Mouse (Mus musculus) midbrain, embryonic 10.5 days (tissue): ENCODE measurements around the gene Slirp. TPM values are rescaled to one million over a fixed set of nuclear protein-coding genes. Genes with fewer than 3 reads are reported as not detected.
A peak's percentile ranks its signal among the peaks of the same experiment; 100 is the strongest.

ENCODE experiments used
- DNase-seq: peaks from one replicate; pipeline ENCODE4 v3.0.0-alpha.2; 2017; ENCODE audit warnings: low spot score
- H3K27ac ChIP-seq: fragments of 300-500 bp; sonication (generic); replicated peaks from 2 replicates; pipeline ENCODE4 v1.5.1; 2016; ENCODE audit warnings: mild to moderate bottlenecking
- H3K27me3 ChIP-seq: fragments of 300-500 bp; sonication (generic); 2 replicates; pipeline ENCODE4 v1.6.1; 2016; ENCODE audit warnings: low read depth, mild to moderate bottlenecking; ENCODE audit not compliant: poor library complexity, severe bottlenecking
- H3K36me3 ChIP-seq: fragments of 300-500 bp; sonication (generic); 2 replicates; pipeline ENCODE4 v1.6.1; 2016; ENCODE audit warnings: mild to moderate bottlenecking, moderate library complexity
- H3K4me1 ChIP-seq: fragments of 300-500 bp; sonication (generic); 2 replicates; pipeline ENCODE4 v1.6.1; 2016
- H3K4me3 ChIP-seq: fragments of 300-500 bp; sonication (generic); 2 replicates; pipeline ENCODE4 v1.5.1; 2016; ENCODE audit warnings: mild to moderate bottlenecking, moderate library complexity
- H3K9me3 ChIP-seq: fragments of 300-500 bp; sonication (generic); replicated peaks from 2 replicates; pipeline ENCODE4 v1.6.1; 2016; ENCODE audit warnings: mild to moderate bottlenecking
- WGBS: fragments of 180-500 bp; shearing (Covaris S2); methylation state at CpG from one replicate; pipeline ENCODE4 v1.1.7; 2016; 5-methylcytosine and 5-hydroxymethylcytosine counted together
- polyA plus RNA-seq: library from polyadenylated mRNA; unstranded; fragments of >200 nt; fragmentation: Nextera tagmentation; extraction: Ambion mirVana; gene quantifications from 2 replicates; pipeline ENCODE4 v1.2.1, GENCODE M21; 2016

Gene Slirp
- polyA plus RNA-seq, 1 experiment from 2014 or later, result 318 TPM

DNA sequence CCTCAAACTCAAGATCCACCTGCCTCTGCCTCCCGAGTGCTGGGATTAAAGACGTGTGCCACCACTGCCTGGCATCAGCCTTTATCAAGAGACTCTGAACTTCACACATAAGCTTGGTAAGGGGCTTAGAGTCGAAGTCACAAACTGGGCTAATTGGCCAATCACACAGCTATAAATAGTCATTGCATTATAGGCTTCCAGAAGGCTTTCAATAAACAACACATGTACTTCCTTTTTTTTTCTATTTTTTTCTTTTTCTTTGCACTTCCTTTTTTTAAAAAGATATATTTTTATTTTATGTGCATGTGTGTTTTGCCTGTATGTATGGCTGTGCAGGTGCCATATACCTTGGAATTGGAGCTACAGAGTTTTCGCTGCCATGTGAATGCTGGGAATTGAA is 28.3 kb upstream of the Slirp start:
- Histone ChIP-seq H3K9me3 (no peaks in the 10 kb centered on the region), H3K27me3 (no peaks in the 10 kb centered on the region), H3K27ac (no peak overlapping the region), H3K36me3 (no peaks in the 10 kb centered on the region), H3K4me3 (no peak overlapping the region), H3K4me1 (peaks cover 15% of the 10 kb centered on the region)
- 78% methylated on average over 4 of the region's 4 CpGs for WGBS
- no peak for DNase-seq

DNA sequence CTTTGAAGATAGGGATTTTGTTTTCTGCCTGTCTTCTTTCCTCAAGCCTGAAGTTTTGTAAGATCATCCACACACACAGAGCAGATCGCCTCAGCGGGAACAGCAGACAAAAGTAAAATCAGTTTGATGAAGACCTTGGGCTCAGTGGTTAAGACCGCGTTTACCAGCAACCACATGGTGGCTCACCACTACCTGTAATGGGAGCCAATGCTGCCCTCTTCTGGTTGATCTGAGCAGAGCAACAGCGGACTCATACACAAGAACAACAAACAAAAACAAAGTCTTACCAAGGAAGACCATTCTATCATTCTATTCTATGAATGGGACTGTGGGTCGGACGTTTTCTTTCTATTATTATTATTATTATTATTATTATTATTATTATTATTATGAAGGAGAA is 27.0 kb upstream of the Slirp start:
- DNase-seq, result peak; percentile 52
- Histone ChIP-seq H3K9me3 (no peaks in the 10 kb centered on the region), H3K27ac (no peak overlapping the region), H3K4me3 (no peak overlapping the region), H3K4me1 (peaks cover 15% of the 10 kb centered on the region), H3K27me3 (no peaks in the 10 kb centered on the region), H3K36me3 (peaks cover 1% of the 10 kb centered on the region; the same call in 1 of the 2 replicates)
- WGBS, result 37% methylated on average over 7 of the region's 7 CpGs

DNA sequence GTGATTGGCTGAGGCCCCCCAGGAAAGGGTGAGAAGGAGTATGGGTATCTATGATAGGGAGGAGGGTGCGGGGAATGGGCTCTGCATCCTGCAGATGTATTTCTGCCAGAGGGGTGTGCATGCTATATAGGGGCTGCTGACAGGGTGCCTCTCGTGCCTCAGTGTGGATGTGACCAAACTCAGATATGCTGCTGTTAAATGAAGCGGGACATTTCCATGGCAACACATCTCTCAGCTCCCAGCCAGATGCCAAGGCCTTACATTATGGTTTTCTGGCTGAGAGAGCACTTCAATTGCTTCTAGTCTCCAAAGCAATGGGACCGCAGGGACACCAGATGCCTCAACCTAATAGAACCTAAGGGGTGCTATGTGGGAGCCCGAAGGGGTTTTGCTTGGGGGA is 24.8 kb upstream of the Slirp start:
- 74% methylated on average over 5 of the region's 5 CpGs for WGBS
- Histone ChIP-seq H3K27me3 (no peaks in the 10 kb centered on the region), H3K36me3 (peaks cover 23% of the 10 kb centered on the region), H3K4me3 (no peak overlapping the region), H3K4me1 (peaks cover 15% of the 10 kb centered on the region), H3K27ac (peak overlapping the region; percentile 49), H3K9me3 (no peaks in the 10 kb centered on the region)
- peak; percentile 18 for DNase-seq

GRCm38 (mm10) chr12:87419974-87420485 is 23.7 kb upstream of the Slirp start:
- DNase-seq, result no peak
- 82% methylated on average over 12 of the region's 12 CpGs for WGBS
- Histone ChIP-seq H3K27me3 (no peaks in the 10 kb centered on the region), H3K4me1 (peaks cover 22% of the 10 kb centered on the region), H3K4me3 (no peak overlapping the region), H3K27ac (peak overlapping the region; percentile 49; the same call in 1 of the 2 replicates), H3K9me3 (no peaks in the 10 kb centered on the region), H3K36me3 (peaks cover 33% of the 10 kb centered on the region)

- Histone ChIP-seq H3K27me3 (no peaks in the 10 kb centered on the region), H3K9me3 (no peaks in the 10 kb centered on the region), H3K4me1 (peaks cover 22% of the 10 kb centered on the region), H3K4me3 (no peak overlapping the region), H3K27ac (no peak overlapping the region), H3K36me3 (peaks cover 52% of the 10 kb centered on the region)
- no peak for DNase-seq
- 91% methylated on average over 5 of the region's 5 CpGs for WGBS
These were observed 21.8 kb upstream of the Slirp start for GRCm38 (mm10) chr12:87421708-87422507.

DNA sequence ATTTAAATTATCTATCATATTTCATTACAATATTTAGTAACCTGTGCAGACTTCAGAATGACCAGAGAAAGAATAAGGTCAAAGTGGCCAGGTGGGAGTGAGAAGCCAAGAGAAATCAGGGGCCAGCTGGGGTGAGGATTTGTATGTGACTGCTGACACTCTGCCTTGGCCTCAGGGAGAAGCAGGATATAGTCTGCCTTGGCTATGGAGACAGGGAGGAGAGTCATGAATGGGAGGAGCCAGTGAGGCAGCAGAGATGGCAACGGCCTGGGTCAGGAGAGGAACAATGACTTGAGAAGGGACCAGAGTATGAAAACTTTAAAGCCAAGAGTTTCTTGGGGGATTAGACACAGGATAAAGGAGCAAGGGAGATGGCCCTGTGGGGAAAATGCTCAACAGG is 20.0 kb upstream of the Slirp start:
- Histone ChIP-seq H3K4me1 (peaks cover 21% of the 10 kb centered on the region), H3K9me3 (no peaks in the 10 kb centered on the region), H3K36me3 (peaks cover 70% of the 10 kb centered on the region), H3K27ac (no peak overlapping the region), H3K27me3 (no peaks in the 10 kb centered on the region), H3K4me3 (no peak overlapping the region)
- DNase-seq, result no peak
- WGBS, result 46% methylated on average over 1 of the region's 1 CpGs

GRCm38 (mm10) chr12:87424516-87424915 is 19.2 kb upstream of the Slirp start:
- no peak for DNase-seq
- Histone ChIP-seq H3K27ac (no peak overlapping the region), H3K9me3 (no peaks in the 10 kb centered on the region), H3K27me3 (no peaks in the 10 kb centered on the region), H3K4me1 (peaks cover 13% of the 10 kb centered on the region), H3K36me3 (peaks cover 78% of the 10 kb centered on the region), H3K4me3 (no peak overlapping the region)
- WGBS, result 30% methylated on average over 3 of the region's 3 CpGs

DNA sequence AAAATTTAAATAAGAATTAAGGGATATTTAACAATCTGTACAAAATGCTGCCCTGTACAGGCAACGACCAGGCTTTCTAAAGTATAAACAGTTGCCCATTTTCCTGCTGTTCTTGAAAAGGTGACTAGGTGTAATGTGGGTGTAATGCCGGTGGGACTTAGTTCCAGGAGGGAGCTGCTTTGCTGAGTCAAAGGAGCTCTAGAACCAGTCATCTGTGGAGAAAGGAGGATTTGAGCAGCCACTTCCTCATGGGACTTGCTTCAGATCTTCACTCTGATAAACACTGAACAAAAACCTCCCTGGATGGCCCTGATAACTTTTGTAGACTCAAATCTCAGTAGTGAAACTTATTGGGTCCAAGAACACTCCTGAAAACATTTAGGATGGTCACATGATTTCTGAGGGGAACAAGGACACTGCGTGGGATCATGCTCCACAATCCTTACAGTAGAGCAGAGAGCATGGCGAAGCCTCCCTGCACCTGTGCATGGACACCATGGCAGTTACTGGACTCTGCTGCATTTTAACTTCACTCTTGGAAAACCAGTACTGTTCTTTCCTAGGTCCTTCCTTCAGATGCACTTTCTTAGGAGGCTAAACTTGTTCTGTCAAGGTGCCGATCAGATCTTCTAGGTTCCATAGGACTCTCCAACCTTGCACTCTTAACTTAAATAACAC is 17.2 kb upstream of the Slirp start:
- peaks cover 98% of the 10 kb centered on the region for H3K36me3 ChIP-seq

DNA sequence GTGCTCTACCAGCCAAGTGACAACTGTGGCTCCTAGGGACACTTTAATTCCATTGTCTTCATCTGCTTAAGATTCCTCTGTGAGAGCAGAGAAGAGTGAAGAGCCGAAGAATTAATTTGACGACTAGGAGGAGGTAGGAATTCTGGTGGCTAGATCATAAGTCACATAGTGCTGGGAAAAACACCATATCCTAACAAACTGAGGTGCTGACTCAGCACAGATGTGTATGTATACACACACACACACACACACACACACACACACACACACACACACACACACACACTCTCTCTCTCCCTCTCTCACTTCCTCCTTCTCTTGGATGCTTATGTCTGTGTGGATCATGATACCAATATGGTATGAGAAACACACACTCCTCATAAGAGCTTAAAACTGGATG is 15.4 kb upstream of the Slirp start:
- Histone ChIP-seq H3K4me1 (peaks cover 8% of the 10 kb centered on the region; the same call in 1 of the 2 replicates), H3K27ac (no peak overlapping the region), H3K36me3 (peaks cover 99% of the 10 kb centered on the region), H3K4me3 (no peak overlapping the region), H3K27me3 (no peaks in the 10 kb centered on the region), H3K9me3 (no peaks in the 10 kb centered on the region)
- DNase-seq, result no peak
- 88% methylated on average over 2 of the region's 2 CpGs for WGBS

More for the DNA sequence above, 17.2 kb upstream of the Slirp start:
- Histone ChIP-seq H3K9me3 (no peaks in the 10 kb centered on the region), H3K4me3 (no peak overlapping the region), H3K27me3 (no peaks in the 10 kb centered on the region), H3K27ac (no peak overlapping the region), H3K4me1 (peaks cover 8% of the 10 kb centered on the region; the same call in 1 of the 2 replicates)
- 93% methylated on average over 5 of the region's 5 CpGs for WGBS
- no peak for DNase-seq

- peaks cover 99% of the 10 kb centered on the region for H3K36me3 ChIP-seq
- WGBS, result 91% methylated on average over 8 of the region's 8 CpGs
- peaks cover 8% of the 10 kb centered on the region; the same call in 1 of the 2 replicates for H3K4me1 ChIP-seq
- H3K27me3 ChIP-seq, result no peaks in the 10 kb centered on the region
- no peak overlapping the region for H3K27ac ChIP-seq
- no peaks in the 10 kb centered on the region for H3K9me3 ChIP-seq
- no peak overlapping the region for H3K4me3 ChIP-seq
- no peak for DNase-seq
These were observed 14.8 kb upstream of the Slirp start for GRCm38 (mm10) chr12:87428885-87429284.

- no peaks in the 10 kb centered on the region for H3K9me3 ChIP-seq
- H3K36me3 ChIP-seq, result peaks cover 59% of the 10 kb centered on the region
- 42% methylated on average over 12 of the region's 12 CpGs for WGBS
- peak; percentile 28 for DNase-seq
- peak overlapping the region; percentile 98 for H3K4me3 ChIP-seq
- H3K4me1 ChIP-seq, result peaks cover 23% of the 10 kb centered on the region
- peak overlapping the region; percentile 98 for H3K27ac ChIP-seq
- no peaks in the 10 kb centered on the region for H3K27me3 ChIP-seq
These were observed 1.2 kb upstream of the Slirp start for GRCm38 (mm10) chr12:87442177-87443114.

- under 1% methylated on average over 33 of the region's 33 CpGs for WGBS
- peak overlapping the region; percentile 98 for H3K27ac ChIP-seq
- peak overlapping the region; percentile 98 for H3K4me3 ChIP-seq
- DNase-seq, result no peak
- H3K36me3 ChIP-seq, result peaks cover 59% of the 10 kb centered on the region
- no peaks in the 10 kb centered on the region for H3K9me3 ChIP-seq
- no peaks in the 10 kb centered on the region for H3K27me3 ChIP-seq
- peaks cover 23% of the 10 kb centered on the region for H3K4me1 ChIP-seq
These were observed 489 bp upstream of the Slirp start for GRCm38 (mm10) chr12:87443115-87443699.
